Mouse (Mus musculus) cerebellum, adult 2 months (tissue): ENCODE data around the gene Hdac10. TPM values are rescaled to one million over a fixed set of nuclear protein-coding genes. Genes with fewer than 3 reads are reported as not detected.

Source experiments
- DNase-seq, 2 experiments: peaks; one replicate each; pipeline ENCODE4 v3.0.0; 2021
- H3K27ac ChIP-seq: fragments of 200-500 bp; 2 replicates; pipeline ENCODE4 v1.5.1; 2012; ENCODE audit warnings: low read length, control low read depth, inconsistent platforms; ENCODE audit not compliant: insufficient read depth
- H3K27me3 ChIP-seq: fragments of 200-500 bp; 2 replicates; pipeline ENCODE4 v1.6.1; 2012; ENCODE audit warnings: inconsistent platforms, mild to moderate bottlenecking, low read length, moderate library complexity; ENCODE audit not compliant: control insufficient read depth, insufficient read depth
- H3K4me1 ChIP-seq: fragments of 200-500 bp; 2 replicates; pipeline ENCODE4 v1.6.1; 2011; ENCODE audit warnings: low read length; ENCODE audit not compliant: control insufficient read depth, insufficient read depth
- H3K4me3 ChIP-seq: fragments of 200-500 bp; replicated peaks from 2 replicates; pipeline ENCODE3; 2011; ENCODE audit warnings: mild to moderate bottlenecking, low read depth, low read length, control low read depth; ENCODE audit not compliant: insufficient read depth
- CTCF ChIP-seq: fragments of 200-500 bp; IDR thresholded peaks from 2 replicates; pipeline ENCODE4 v1.5.1; 2011; ENCODE audit warnings: low read depth, mild to moderate bottlenecking, control low read depth, low read length, moderate library complexity, borderline replicate concordance; ENCODE audit not compliant: insufficient read depth
- POLR2A ChIP-seq: fragments of 200-500 bp; IDR thresholded peaks from 2 replicates; pipeline ENCODE4 v1.6.1; 2011; ENCODE audit warnings: low read length, control low read depth, borderline replicate concordance; ENCODE audit not compliant: insufficient read depth
- WGBS: fragments of 180-500 bp; shearing (Covaris S2); methylation state at CpG from one replicate; pipeline ENCODE4 v1.1.7; 2018; 5-methylcytosine and 5-hydroxymethylcytosine counted together
- polyA plus RNA-seq: library from polyadenylated mRNA; depleted of rRNA; stranded (reverse); fragments of >200 nt; gene quantifications from 2 replicates; pipeline ENCODE4 v1.2.3, GENCODE M21; 2012

The Hdac10 gene
- polyA plus RNA-seq, 1 experiment = 31.4 TPM

DNA sequence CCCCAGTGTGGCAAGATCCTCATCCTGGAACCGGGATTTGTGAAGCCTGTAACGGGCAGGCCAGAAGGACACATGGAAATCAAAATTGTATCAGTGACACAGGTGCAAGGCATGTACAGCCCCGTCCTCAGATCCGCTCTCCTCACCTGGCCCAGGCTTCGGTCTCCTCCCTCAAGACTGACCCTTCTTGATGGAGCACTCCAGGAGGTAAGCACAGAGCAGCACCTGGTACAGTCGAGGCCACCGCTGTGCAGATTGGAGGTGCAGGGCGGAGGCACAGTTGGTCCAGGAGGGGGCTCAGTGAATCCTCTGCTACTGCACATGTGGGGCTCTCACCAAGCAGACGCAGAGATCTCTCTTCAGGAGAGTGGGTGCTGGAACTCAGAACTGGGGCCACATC lies 3.1 kb downstream of the Hdac10 start:
- WGBS = 89% methylated on average over 9 of the region's 9 CpGs
- Histone ChIP-seq H3K27me3 (no peaks in the 10 kb centered on the region), H3K27ac (no peak overlapping the region), H3K4me1 (peaks cover 17% of the 10 kb centered on the region), H3K4me3 (no peak overlapping the region)
- TF ChIP-seq CTCF (no peak), POLR2A (no peak)
- no peak for DNase-seq

DNA sequence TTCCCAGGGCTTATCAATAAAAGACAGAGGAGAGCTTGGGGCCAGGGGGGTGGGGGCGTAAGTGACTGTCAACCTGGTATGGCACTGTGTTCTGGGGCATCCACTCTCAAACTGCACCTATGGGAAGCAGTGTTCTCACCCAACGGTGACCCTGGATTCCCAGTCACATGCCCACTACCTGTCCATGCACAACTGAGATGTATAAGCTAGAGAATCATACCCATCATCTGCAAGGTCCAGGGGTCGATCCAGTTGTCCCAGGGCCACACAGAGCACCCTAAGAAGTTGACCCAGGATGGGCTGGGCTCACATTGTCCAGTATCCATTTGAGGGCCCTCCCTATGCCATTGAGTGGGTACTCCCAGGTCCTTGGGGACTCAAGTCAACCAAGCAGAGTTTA lies 4.2 kb downstream of the Hdac10 start:
- WGBS = 91% methylated on average over 3 of the region's 3 CpGs
- H3K4me3 ChIP-seq = no peak overlapping the region
- DNase-seq = no peak
- no peak overlapping the region for H3K27ac ChIP-seq
- no peak for TF ChIP-seq POLR2A
- no peak for TF ChIP-seq CTCF
- no peaks in the 10 kb centered on the region for H3K27me3 ChIP-seq
- peaks cover 21% of the 10 kb centered on the region for H3K4me1 ChIP-seq

DNA sequence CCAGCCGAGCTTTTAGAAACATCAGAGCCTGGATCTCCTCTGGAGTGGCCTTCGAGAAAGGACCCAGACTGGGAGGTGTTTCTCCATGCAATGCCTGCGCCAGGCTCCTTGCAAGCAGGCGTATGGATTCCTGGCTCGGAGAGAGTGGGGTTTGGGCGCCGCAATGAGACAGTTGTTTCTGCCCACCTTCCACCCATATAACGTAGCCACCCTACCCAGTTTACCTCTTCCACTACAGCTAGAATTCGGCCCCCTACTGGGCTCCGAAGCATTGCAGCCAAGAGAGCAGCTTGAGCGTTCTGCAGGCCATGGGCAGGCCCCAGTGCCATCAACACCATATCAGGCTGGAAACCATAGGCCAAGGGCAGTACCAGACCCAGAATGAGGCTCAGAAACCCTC lies 4.9 kb downstream of the Hdac10 start:
- Histone ChIP-seq H3K27ac (peak overlapping the region; percentile 78), H3K4me3 (peak overlapping the region; percentile 88), H3K4me1 (peaks cover 21% of the 10 kb centered on the region), H3K27me3 (no peaks in the 10 kb centered on the region)
- WGBS = 7% methylated on average over 11 of the region's 11 CpGs
- no peak for TF ChIP-seq POLR2A
- no peak for TF ChIP-seq CTCF
- DNase-seq = peak; percentile 64 to 65

DNA sequence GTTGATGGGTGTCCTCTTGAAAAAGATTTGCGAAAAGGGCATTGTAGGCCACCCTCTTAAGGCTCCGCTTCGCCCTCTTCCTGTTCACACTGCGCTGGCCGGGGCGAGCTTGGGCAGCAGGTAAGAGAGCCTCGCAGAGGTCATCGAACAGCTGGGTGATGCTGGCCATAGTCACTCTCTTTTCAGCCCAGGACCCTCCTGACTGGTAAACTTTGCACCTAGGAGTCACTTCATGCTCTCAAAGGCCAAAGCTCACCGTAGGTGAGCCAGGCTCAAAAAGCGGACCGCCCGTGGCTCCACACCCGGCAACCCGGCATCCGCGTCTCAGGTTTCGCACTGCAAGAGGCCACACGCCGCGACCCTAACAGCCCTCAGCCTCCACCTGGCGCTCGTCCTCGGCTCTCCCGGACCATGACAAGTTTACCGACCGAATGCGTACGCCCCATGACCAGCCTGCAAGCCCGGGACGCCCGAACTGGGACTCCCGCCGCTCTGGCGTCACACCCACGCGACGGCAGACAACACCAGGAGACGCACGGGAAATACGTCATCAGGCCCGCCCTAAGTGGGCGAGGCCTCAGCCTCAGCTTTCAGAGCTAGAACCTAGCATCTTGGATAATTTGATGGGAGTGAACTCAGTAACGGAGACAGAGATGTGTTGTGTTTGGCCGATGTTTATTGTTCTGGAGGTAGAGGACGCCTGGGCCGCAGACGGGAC lies 5.7 kb downstream of the Hdac10 start, which contains the start of gene Tubgcp6:
Gene Tubgcp6 (minus strand): TSS at position 464 of the 718 bp plus-strand sequence.
- H3K4me3 ChIP-seq = peak within 1 kb of the TSS; percentile 88
- peak; percentile 83 for TF ChIP-seq POLR2A
- no peak for TF ChIP-seq CTCF
- H3K4me1 ChIP-seq = peaks cover 21% of the 10 kb centered on the region
- peak; percentile 96 to 98 for DNase-seq
- H3K27me3 ChIP-seq = no peaks in the 10 kb centered on the region
- under 1% methylated on average over 47 of the region's 47 CpGs for WGBS
- peak within 1 kb of the TSS; percentile 78 for H3K27ac ChIP-seq

GRCm38 (mm10) chr15:89118007-89118406 lies 10.5 kb downstream of the Hdac10 start:
- Histone ChIP-seq H3K27ac (no peak overlapping the region), H3K4me1 (peaks cover 9% of the 10 kb centered on the region), H3K4me3 (no peak overlapping the region), H3K27me3 (no peaks in the 10 kb centered on the region)
- DNase-seq = no peak
- TF ChIP-seq CTCF = peak; percentile 9; the same call in 1 of the 2 replicates
- TF ChIP-seq POLR2A = no peak

DNA sequence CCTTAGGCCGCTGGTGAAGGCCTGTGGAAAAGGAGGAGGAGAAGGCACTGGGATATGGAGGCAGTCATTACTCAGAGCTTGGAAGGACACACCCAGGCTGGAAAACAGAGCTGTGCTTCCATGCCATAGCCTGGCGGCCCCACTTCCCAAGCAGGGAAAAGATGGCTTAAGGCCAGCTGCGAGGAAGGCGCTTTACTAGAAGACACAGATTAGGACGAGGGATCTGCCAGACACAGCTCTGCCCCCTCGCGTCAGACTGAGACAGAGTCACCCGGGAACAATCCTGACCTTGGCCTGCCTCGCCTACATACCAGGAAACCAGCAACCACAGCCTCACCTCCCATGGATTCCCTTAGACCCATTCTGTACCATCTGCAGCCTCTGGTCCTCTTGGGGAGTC lies 18.4 kb downstream of the Hdac10 start:
- 31% methylated on average over 9 of the region's 9 CpGs for WGBS
- H3K27me3 ChIP-seq = no peaks in the 10 kb centered on the region
- peaks cover 37% of the 10 kb centered on the region for H3K4me1 ChIP-seq
- H3K4me3 ChIP-seq = no peak overlapping the region
- TF ChIP-seq POLR2A (no peak), CTCF (peak; percentile 60)
- H3K27ac ChIP-seq = peak overlapping the region; percentile 58
- DNase-seq = peak; percentile 71 to 72

DNA sequence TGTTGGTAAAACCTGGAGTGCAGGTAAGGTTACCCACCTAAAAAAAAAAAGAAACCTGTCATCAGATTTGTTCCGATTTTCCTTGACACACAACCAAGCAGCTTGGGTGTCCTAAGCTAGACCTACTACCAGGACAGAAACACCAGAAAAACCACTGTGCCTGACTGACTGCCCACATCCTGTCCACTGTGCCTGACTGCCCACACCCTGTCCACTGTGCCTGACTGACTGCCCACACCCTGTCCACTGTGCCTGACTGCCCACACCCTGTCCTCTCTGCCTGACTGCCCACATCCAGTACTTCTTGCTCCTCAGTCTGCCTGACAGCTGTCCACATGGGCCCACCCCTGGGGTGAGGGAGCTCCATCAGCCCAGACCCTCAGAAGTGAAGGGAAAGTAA lies 21.5 kb downstream of the Hdac10 start:
- H3K27ac ChIP-seq = 0 out of 2 replicates have a peak overlapping the region, but pooled peaks have one; percentile 24
- TF ChIP-seq CTCF (no peak), POLR2A (no peak)
- peaks cover 65% of the 10 kb centered on the region for H3K4me1 ChIP-seq
- no peaks in the 10 kb centered on the region for H3K27me3 ChIP-seq
- no peak overlapping the region for H3K4me3 ChIP-seq
- DNase-seq = no peak
- 79% methylated on average over 1 of the region's 1 CpGs for WGBS

DNA sequence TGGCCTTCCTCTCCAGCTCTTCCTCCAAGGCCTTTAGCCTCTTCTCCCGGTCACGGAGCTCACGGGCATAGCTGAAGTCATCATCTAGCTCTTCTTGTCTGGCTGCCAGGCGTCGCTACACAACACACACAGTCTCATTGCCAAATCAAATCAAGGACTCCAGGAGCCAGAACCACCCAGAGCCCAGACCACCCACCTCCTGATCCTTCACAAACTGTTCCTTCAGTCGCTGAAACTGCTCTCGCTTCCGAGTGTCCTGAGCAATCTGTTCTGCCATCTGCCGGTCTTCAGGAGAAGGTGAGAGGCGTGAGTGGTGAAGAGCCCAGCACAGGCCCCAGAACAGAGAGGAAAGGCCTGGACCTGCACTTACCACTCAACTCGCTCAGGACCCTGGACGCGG lies 22.4 kb downstream of the Hdac10 start:
- Histone ChIP-seq H3K27ac (peak overlapping the region; percentile 91), H3K4me3 (no peak overlapping the region), H3K27me3 (no peaks in the 10 kb centered on the region), H3K4me1 (peaks cover 74% of the 10 kb centered on the region)
- TF ChIP-seq CTCF (peak; percentile 68), POLR2A (no peak)
- WGBS = 20% methylated on average over 13 of the region's 13 CpGs
- peak; percentile 83 to 92 for DNase-seq
